Mouse (Mus musculus) intestine, embryonic 14.5 days (tissue): ENCODE results near the gene Smarca2. TPM values are rescaled to one million over a fixed set of nuclear protein-coding genes. Genes with fewer than 3 reads are reported as not detected.

Source experiments
- ATAC-seq: fragments of 200-750 bp; cut with Nextera tagmentation; replicated peaks from 2 replicates; pipeline ENCODE4 v1.8.0; 2017; ENCODE audit warnings: low read depth, moderate number of reproducible peaks, moderate TSS enrichment, moderate library complexity; ENCODE audit not compliant: low FRiP score, low TSS enrichment
- DNase-seq: peaks from one replicate; pipeline ENCODE4 v3.0.0-alpha.2; 2018; ENCODE audit warnings: low spot score
- H3K27ac ChIP-seq: fragments of 300-500 bp; sonication (generic); 2 replicates; pipeline ENCODE4 v1.5.1; 2014; ENCODE audit warnings: low read depth, mild to moderate bottlenecking, control low read depth
- H3K27me3 ChIP-seq: fragments of 300-500 bp; sonication (generic); replicated peaks from 2 replicates; pipeline ENCODE4 v1.6.1; 2014; ENCODE audit warnings: low read length, control low read depth; ENCODE audit not compliant: control insufficient read depth, insufficient read depth
- H3K36me3 ChIP-seq: fragments of 300-500 bp; sonication (generic); 2 replicates; pipeline ENCODE4 v1.6.1; 2014; ENCODE audit warnings: low read length, control low read depth; ENCODE audit not compliant: control insufficient read depth, insufficient read depth
- H3K4me1 ChIP-seq: fragments of 300-500 bp; sonication (generic); replicated peaks from 2 replicates; pipeline ENCODE4 v1.6.1; 2014; ENCODE audit warnings: low read length, control low read depth, mixed read lengths; ENCODE audit not compliant: control insufficient read depth, insufficient read depth
- H3K4me2 ChIP-seq: fragments of 300-500 bp; sonication (generic); 2 replicates; pipeline ENCODE4 v1.6.1; 2014; ENCODE audit warnings: low read length
- H3K4me3 ChIP-seq: fragments of 300-500 bp; sonication (generic); 2 replicates; pipeline ENCODE4 v1.5.1; 2014; ENCODE audit warnings: low read depth, low read length, control low read depth, mixed read lengths
- H3K9ac ChIP-seq: fragments of 300-500 bp; sonication (generic); 2 replicates; pipeline ENCODE4 v1.6.1; 2014; ENCODE audit warnings: mild to moderate bottlenecking, low read length
- H3K9me3 ChIP-seq: fragments of 300-500 bp; sonication (generic); 2 replicates; pipeline ENCODE4 v1.6.1; 2016; ENCODE audit warnings: low read length, control low read depth; ENCODE audit not compliant: control insufficient read depth
- WGBS: fragments of 180-500 bp; shearing (Covaris S2); extraction: QIAGEN DNeasy Blood & Tissue Kit; methylation state at CpG from one replicate; pipeline ENCODE4 v1.1.7; 2014; 5-methylcytosine and 5-hydroxymethylcytosine counted together
- polyA plus RNA-seq: library from polyadenylated mRNA; unstranded; fragments of >200 nt; fragmentation: Nextera tagmentation; extraction: Ambion mirVana; gene quantifications from 2 replicates; pipeline ENCODE4 v1.2.1, GENCODE M21; 2014

The Smarca2 gene
- polyA plus RNA-seq, 1 experiment from 2014 or later = 47.0 TPM

- peaks cover 47% of the 10 kb centered on the region for H3K36me3 ChIP-seq
- H3K4me1 ChIP-seq = no peaks in the 10 kb centered on the region; the same call in 1 of the 2 replicates
- H3K9me3 ChIP-seq = no peaks in the 10 kb centered on the region
- no peaks in the 10 kb centered on the region for H3K27me3 ChIP-seq
- no peak overlapping the region for H3K9ac ChIP-seq
- H3K4me2 ChIP-seq = no peak overlapping the region
- H3K4me3 ChIP-seq = no peak overlapping the region
- H3K27ac ChIP-seq = no peak overlapping the region
- WGBS = 95% methylated on average over 11 of the region's 11 CpGs
- DNase-seq (no peak), ATAC-seq (no peak)
These were observed 167.3 kb downstream of the Smarca2 start for GRCm38 (mm10) chr19:26772051-26772583.

GRCm38 (mm10) chr19:26776066-26777025 lies 171.5 kb downstream of the Smarca2 start:
- no peaks in the 10 kb centered on the region for H3K9me3 ChIP-seq
- ATAC-seq (no peak), DNase-seq (no peak)
- H3K9ac ChIP-seq = no peak overlapping the region
- no peak overlapping the region for H3K27ac ChIP-seq
- peaks cover 55% of the 10 kb centered on the region for H3K36me3 ChIP-seq
- WGBS = 57% methylated on average over 27 of the region's 27 CpGs
- H3K4me3 ChIP-seq = no peak overlapping the region
- no peaks in the 10 kb centered on the region for H3K4me1 ChIP-seq
- H3K4me2 ChIP-seq = no peak overlapping the region
- no peaks in the 10 kb centered on the region for H3K27me3 ChIP-seq

GRCm38 (mm10) chr19:26778199-26778598 lies 173.3 kb downstream of the Smarca2 start:
- H3K27ac ChIP-seq = no peak overlapping the region
- ATAC-seq (no peak), DNase-seq (no peak)
- no peak overlapping the region for H3K4me2 ChIP-seq
- WGBS = 78% methylated on average over 5 of the region's 5 CpGs
- H3K36me3 ChIP-seq = peaks cover 38% of the 10 kb centered on the region
- H3K4me3 ChIP-seq = no peak overlapping the region
- H3K27me3 ChIP-seq = no peaks in the 10 kb centered on the region
- H3K9ac ChIP-seq = no peak overlapping the region
- H3K9me3 ChIP-seq = no peaks in the 10 kb centered on the region
- no peaks in the 10 kb centered on the region for H3K4me1 ChIP-seq

DNA sequence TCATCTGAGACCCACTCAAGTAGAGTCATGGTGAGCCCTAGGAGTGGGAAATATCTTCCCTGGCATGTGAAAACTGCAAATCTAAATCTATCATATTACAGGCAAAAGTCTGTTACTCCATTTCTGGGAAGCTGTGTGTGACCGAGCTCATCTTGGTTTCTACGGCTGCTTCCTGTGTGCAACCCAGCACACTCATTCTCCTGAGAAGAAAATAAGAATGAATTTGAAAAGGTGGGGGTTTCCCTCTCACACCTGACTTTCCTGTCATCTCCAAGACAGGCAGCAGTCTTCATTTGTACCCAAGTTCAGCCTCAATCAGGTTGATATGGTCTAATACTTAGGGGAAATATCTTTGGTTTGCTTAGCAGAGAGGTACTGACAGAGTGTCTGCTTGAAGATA lies 176.4 kb downstream of the Smarca2 start:
- no peak overlapping the region for H3K4me2 ChIP-seq
- 93% methylated on average over 2 of the region's 2 CpGs for WGBS
- no peak for ATAC-seq
- no peak overlapping the region for H3K4me3 ChIP-seq
- no peak overlapping the region for H3K9ac ChIP-seq
- H3K36me3 ChIP-seq = peaks cover 22% of the 10 kb centered on the region
- no peak overlapping the region for H3K27ac ChIP-seq
- no peak for DNase-seq
- no peaks in the 10 kb centered on the region for H3K4me1 ChIP-seq
- H3K9me3 ChIP-seq = no peaks in the 10 kb centered on the region
- no peaks in the 10 kb centered on the region for H3K27me3 ChIP-seq

GRCm38 (mm10) chr19:26788446-26788845 lies 183.6 kb downstream of the Smarca2 start:
- H3K9me3 ChIP-seq = no peaks in the 10 kb centered on the region
- DNase-seq (no peak), ATAC-seq (no peak)
- no peaks in the 10 kb centered on the region for H3K27me3 ChIP-seq
- no peak overlapping the region for H3K27ac ChIP-seq
- H3K4me3 ChIP-seq = no peak overlapping the region
- H3K4me2 ChIP-seq = no peak overlapping the region
- no peaks in the 10 kb centered on the region for H3K4me1 ChIP-seq
- H3K36me3 ChIP-seq = no peaks in the 10 kb centered on the region
- no peak overlapping the region for H3K9ac ChIP-seq
- 87% methylated on average over 5 of the region's 5 CpGs for WGBS

DNA sequence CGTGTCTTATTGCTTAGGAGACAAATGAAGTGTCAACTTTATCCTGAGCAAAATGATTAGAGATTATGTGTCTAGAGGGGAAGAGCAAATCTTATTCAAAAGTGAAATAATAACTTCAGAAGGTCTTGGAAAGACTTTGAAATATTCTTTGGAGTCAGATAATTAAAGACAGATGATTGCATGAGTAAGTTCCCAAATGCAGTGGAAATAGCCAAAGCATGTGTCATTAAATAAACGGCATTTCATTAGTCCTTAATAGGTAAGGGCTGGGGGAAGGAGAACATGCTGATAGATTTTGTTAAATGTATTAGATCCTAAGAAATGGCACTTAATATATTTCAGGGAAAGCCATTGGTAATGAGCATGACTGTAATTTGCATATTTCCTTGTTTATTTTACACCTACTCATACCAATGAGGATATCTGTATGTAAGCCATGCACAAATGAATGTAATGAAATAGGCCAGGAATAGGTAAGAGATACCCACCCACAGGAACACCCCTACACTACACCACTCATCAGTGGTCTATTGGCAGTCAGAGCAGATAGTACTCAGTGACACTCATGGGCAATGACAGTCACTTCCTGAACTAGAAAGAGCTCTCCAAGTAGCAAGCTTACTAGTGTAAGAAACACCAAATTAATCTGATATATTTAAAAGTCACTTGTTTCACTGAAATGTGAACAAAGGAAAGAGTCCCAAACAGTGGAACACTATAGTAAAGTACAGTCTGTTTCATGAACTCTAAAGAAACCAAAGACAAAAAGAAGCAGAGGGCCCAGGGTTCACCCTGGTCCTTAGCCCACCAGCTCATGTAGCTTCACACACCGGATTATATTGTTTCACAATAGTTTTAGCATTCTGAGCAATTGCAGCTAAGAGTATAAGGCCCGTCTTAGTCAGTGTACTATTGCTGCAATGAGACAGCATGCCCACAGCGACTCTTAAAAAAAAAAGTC lies 185.8 kb downstream of the Smarca2 start:
- H3K4me1 ChIP-seq = no peaks in the 10 kb centered on the region
- H3K9me3 ChIP-seq = no peaks in the 10 kb centered on the region
- H3K9ac ChIP-seq = no peak overlapping the region
- no peak overlapping the region for H3K4me2 ChIP-seq
- H3K27me3 ChIP-seq = no peaks in the 10 kb centered on the region
- H3K4me3 ChIP-seq = no peak overlapping the region
- DNase-seq (no peak), ATAC-seq (no peak)
- H3K36me3 ChIP-seq = no peaks in the 10 kb centered on the region
- no peak overlapping the region for H3K27ac ChIP-seq
- WGBS = 87% methylated on average over 5 of the region's 5 CpGs

DNA sequence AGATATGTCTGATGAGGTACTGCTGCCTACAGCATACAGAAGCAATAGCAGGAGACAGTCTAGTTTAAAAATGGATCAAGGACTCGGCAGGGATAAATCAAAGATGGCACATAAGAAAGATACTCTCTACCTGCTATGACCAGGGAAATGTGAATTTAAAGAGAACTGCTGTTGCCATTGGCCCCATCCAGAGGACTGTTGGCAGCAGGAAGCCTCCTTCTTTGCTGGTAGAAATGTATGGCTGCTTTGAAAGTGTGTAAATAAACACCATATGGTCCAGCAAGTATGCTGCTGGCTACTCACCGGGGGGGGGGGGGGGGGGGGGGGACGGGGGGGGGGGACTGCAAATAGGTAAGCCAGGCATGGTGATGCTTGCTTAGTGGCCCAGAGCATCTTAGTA lies 189.5 kb downstream of the Smarca2 start:
- Histone ChIP-seq H3K27me3 (no peaks in the 10 kb centered on the region), H3K4me1 (no peaks in the 10 kb centered on the region), H3K4me2 (no peak overlapping the region), H3K36me3 (no peaks in the 10 kb centered on the region), H3K9me3 (no peaks in the 10 kb centered on the region), H3K9ac (no peak overlapping the region), H3K27ac (no peak overlapping the region), H3K4me3 (no peak overlapping the region)
- ATAC-seq (no peak), DNase-seq (no peak)
- 37% methylated on average over 3 of the region's 3 CpGs for WGBS

- H3K27ac ChIP-seq = no peak overlapping the region
- no peaks in the 10 kb centered on the region for H3K4me1 ChIP-seq
- no peaks in the 10 kb centered on the region for H3K36me3 ChIP-seq
- H3K9me3 ChIP-seq = no peaks in the 10 kb centered on the region
- ATAC-seq = no peak
- no peak for DNase-seq
- no peaks in the 10 kb centered on the region for H3K27me3 ChIP-seq
- 75% methylated on average over 4 of the region's 4 CpGs for WGBS
- H3K4me3 ChIP-seq = no peak overlapping the region
- H3K4me2 ChIP-seq = no peak overlapping the region
- H3K9ac ChIP-seq = no peak overlapping the region
These were observed 191.2 kb downstream of the Smarca2 start for GRCm38 (mm10) chr19:26796006-26796405.
